Mouse (Mus musculus) kidney, embryonic 16.5 days (tissue): ENCODE measurements around the gene Mitf. TPM values are rescaled to one million over a fixed set of nuclear protein-coding genes. Genes with fewer than 3 reads are reported as not detected.

Source experiments
- ATAC-seq: fragments of 200-750 bp; cut with Nextera tagmentation; 2 replicates; pipeline ENCODE4 v1.8.0; 2017; ENCODE audit warnings: moderate TSS enrichment; ENCODE audit not compliant: low FRiP score, low TSS enrichment
- H3K27ac ChIP-seq: fragments of 300-500 bp; sonication (generic); 2 replicates; pipeline ENCODE4 v1.5.1; 2014; ENCODE audit warnings: low read length
- H3K27me3 ChIP-seq: fragments of 300-500 bp; sonication (generic); 2 replicates; pipeline ENCODE4 v1.6.1; 2014; ENCODE audit warnings: low read length, control low read depth, mixed read lengths; ENCODE audit not compliant: insufficient read depth
- H3K36me3 ChIP-seq: fragments of 300-500 bp; sonication (generic); 2 replicates; pipeline ENCODE4 v1.6.1; 2014; ENCODE audit warnings: low read length, control low read depth, mixed read lengths; ENCODE audit not compliant: insufficient read depth
- H3K4me1 ChIP-seq: fragments of 300-500 bp; sonication (generic); 2 replicates; pipeline ENCODE4 v1.6.1; 2014; ENCODE audit warnings: low read length, control low read depth, mixed read lengths; ENCODE audit not compliant: insufficient read depth
- H3K4me2 ChIP-seq: fragments of 300-500 bp; sonication (generic); replicated peaks from 2 replicates; pipeline ENCODE4 v1.6.1; 2014; ENCODE audit warnings: low read depth, low read length
- H3K4me3 ChIP-seq: fragments of 300-500 bp; sonication (generic); 2 replicates; pipeline ENCODE4 v1.5.1; 2014; ENCODE audit warnings: mild to moderate bottlenecking, low read length
- H3K9ac ChIP-seq: fragments of 300-500 bp; sonication (generic); replicated peaks from 2 replicates; pipeline ENCODE4 v1.6.1; 2014; ENCODE audit warnings: low read length
- H3K9me3 ChIP-seq: fragments of 300-500 bp; sonication (generic); 2 replicates; pipeline ENCODE4 v1.6.1; 2016; ENCODE audit warnings: low read length, control low read depth
- WGBS: fragments of 180-500 bp; shearing (Covaris S2); extraction: QIAGEN DNeasy Blood & Tissue Kit; methylation state at CpG from one replicate; pipeline ENCODE4 v1.1.7; 2014; 5-methylcytosine and 5-hydroxymethylcytosine counted together
- polyA plus RNA-seq: library from polyadenylated mRNA; unstranded; fragments of >200 nt; fragmentation: Nextera tagmentation; extraction: Ambion mirVana; gene quantifications from 2 replicates; pipeline ENCODE4 v1.2.1, GENCODE M21; 2015

Mitf gene
- polyA plus RNA-seq, 1 experiment from 2014 or later: 3.4 TPM

- peaks cover 34% of the 10 kb centered on the region for H3K4me1 ChIP-seq
- H3K9me3 ChIP-seq: no peaks in the 10 kb centered on the region
- H3K27me3 ChIP-seq: no peaks in the 10 kb centered on the region
- no peak for ATAC-seq
- H3K27ac ChIP-seq: peak overlapping the region; percentile 66; the same call in 1 of the 2 replicates
- 72% methylated on average over 7 of the region's 7 CpGs for WGBS
- no peak overlapping the region for H3K9ac ChIP-seq
- H3K36me3 ChIP-seq: no peaks in the 10 kb centered on the region
- no peak overlapping the region for H3K4me2 ChIP-seq
- no peak overlapping the region for H3K4me3 ChIP-seq
These were observed 111.6 kb downstream of the Mitf start for GRCm38 (mm10) chr6:97918481-97918880.

GRCm38 (mm10) chr6:97919287-97919686 is 112.4 kb downstream of the Mitf start:
- ATAC-seq: peak; percentile 83
- peak overlapping the region; percentile 66 for H3K27ac ChIP-seq

GRCm38 (mm10) chr6:97921591-97921990 is 114.7 kb downstream of the Mitf start:
- no peak overlapping the region for H3K4me2 ChIP-seq
- WGBS: 90% methylated on average over 6 of the region's 6 CpGs
- peaks cover 18% of the 10 kb centered on the region for H3K4me1 ChIP-seq
- no peaks in the 10 kb centered on the region for H3K9me3 ChIP-seq
- ATAC-seq: no peak
- no peak overlapping the region for H3K27ac ChIP-seq
- no peaks in the 10 kb centered on the region for H3K27me3 ChIP-seq
- H3K4me3 ChIP-seq: no peak overlapping the region
- H3K36me3 ChIP-seq: no peaks in the 10 kb centered on the region
- H3K9ac ChIP-seq: no peak overlapping the region

More at GRCm38 (mm10) chr6:97919287-97919686, 112.4 kb downstream of the Mitf start:
- H3K27me3 ChIP-seq: no peaks in the 10 kb centered on the region
- peak overlapping the region; percentile 37; the same call in 1 of the 2 replicates for H3K4me2 ChIP-seq
- no peak overlapping the region for H3K4me3 ChIP-seq
- H3K4me1 ChIP-seq: peaks cover 30% of the 10 kb centered on the region
- H3K9me3 ChIP-seq: no peaks in the 10 kb centered on the region
- no peak overlapping the region; the same call in 1 of the 2 replicates for H3K9ac ChIP-seq
- 34% methylated on average over 8 of the region's 8 CpGs for WGBS
- no peaks in the 10 kb centered on the region for H3K36me3 ChIP-seq

- Histone ChIP-seq H3K36me3 (no peaks in the 10 kb centered on the region), H3K27me3 (no peaks in the 10 kb centered on the region), H3K4me3 (no peak overlapping the region), H3K27ac (no peak overlapping the region), H3K4me2 (no peak overlapping the region), H3K9me3 (no peaks in the 10 kb centered on the region), H3K4me1 (peaks cover 4% of the 10 kb centered on the region; the same call in 1 of the 2 replicates), H3K9ac (no peak overlapping the region)
- no peak for ATAC-seq
- WGBS: 96% methylated on average over 3 of the region's 3 CpGs
These were observed 117.4 kb downstream of the Mitf start for GRCm38 (mm10) chr6:97924221-97924620.

GRCm38 (mm10) chr6:97929051-97929450 is 122.2 kb downstream of the Mitf start:
- no peak overlapping the region for H3K9ac ChIP-seq
- no peaks in the 10 kb centered on the region for H3K4me1 ChIP-seq
- no peak overlapping the region for H3K4me3 ChIP-seq
- H3K4me2 ChIP-seq: no peak overlapping the region
- 77% methylated on average over 3 of the region's 3 CpGs for WGBS
- no peak overlapping the region for H3K27ac ChIP-seq
- H3K9me3 ChIP-seq: no peaks in the 10 kb centered on the region
- H3K27me3 ChIP-seq: no peaks in the 10 kb centered on the region
- no peak for ATAC-seq
- no peaks in the 10 kb centered on the region for H3K36me3 ChIP-seq

- ATAC-seq: 0 out of 2 replicates have a peak, but pooled peaks have one; percentile 46
- no peak overlapping the region; the same call in 1 of the 2 replicates for H3K4me2 ChIP-seq
- H3K27me3 ChIP-seq: no peaks in the 10 kb centered on the region
- H3K9ac ChIP-seq: no peak overlapping the region
- no peaks in the 10 kb centered on the region for H3K9me3 ChIP-seq
- 0 out of 2 replicates have a peak overlapping the region, but pooled peaks have one; percentile 5 for H3K27ac ChIP-seq
- H3K36me3 ChIP-seq: no peaks in the 10 kb centered on the region
- 70% methylated on average over 7 of the region's 7 CpGs for WGBS
- 0 out of 2 replicates have a peak overlapping the region, but pooled peaks have one; percentile 8 for H3K4me3 ChIP-seq
- no peaks in the 10 kb centered on the region for H3K4me1 ChIP-seq
These were observed 122.6 kb downstream of the Mitf start for GRCm38 (mm10) chr6:97929466-97929865.

GRCm38 (mm10) chr6:97937139-97937538 is 130.3 kb downstream of the Mitf start:
- H3K4me2 ChIP-seq: no peak overlapping the region
- WGBS: 68% methylated on average over 5 of the region's 5 CpGs
- H3K4me1 ChIP-seq: no peaks in the 10 kb centered on the region
- ATAC-seq: no peak
- H3K27me3 ChIP-seq: no peaks in the 10 kb centered on the region
- no peak overlapping the region for H3K9ac ChIP-seq
- no peak overlapping the region for H3K4me3 ChIP-seq
- no peak overlapping the region for H3K27ac ChIP-seq
- H3K36me3 ChIP-seq: no peaks in the 10 kb centered on the region
- H3K9me3 ChIP-seq: no peaks in the 10 kb centered on the region

- ATAC-seq: no peak
- Histone ChIP-seq H3K4me1 (no peaks in the 10 kb centered on the region), H3K4me3 (no peak overlapping the region), H3K9ac (no peak overlapping the region), H3K27me3 (no peaks in the 10 kb centered on the region), H3K4me2 (no peak overlapping the region), H3K27ac (no peak overlapping the region), H3K9me3 (no peaks in the 10 kb centered on the region), H3K36me3 (no peaks in the 10 kb centered on the region)
- 75% methylated on average over 11 of the region's 11 CpGs for WGBS
These were observed 131.2 kb downstream of the Mitf start for GRCm38 (mm10) chr6:97937897-97938614.

GRCm38 (mm10) chr6:97940916-97941315 is 134.1 kb downstream of the Mitf start:
- H3K9me3 ChIP-seq: no peaks in the 10 kb centered on the region
- H3K27ac ChIP-seq: no peak overlapping the region
- no peaks in the 10 kb centered on the region for H3K27me3 ChIP-seq
- H3K9ac ChIP-seq: no peak overlapping the region
- no peaks in the 10 kb centered on the region for H3K4me1 ChIP-seq
- no peaks in the 10 kb centered on the region for H3K36me3 ChIP-seq
- WGBS: 85% methylated on average over 12 of the region's 12 CpGs
- ATAC-seq: no peak
- no peak overlapping the region for H3K4me3 ChIP-seq
- H3K4me2 ChIP-seq: no peak overlapping the region
